ENCODE assay signal across 9 mouse cellular contexts in the genomic region with DNA sequence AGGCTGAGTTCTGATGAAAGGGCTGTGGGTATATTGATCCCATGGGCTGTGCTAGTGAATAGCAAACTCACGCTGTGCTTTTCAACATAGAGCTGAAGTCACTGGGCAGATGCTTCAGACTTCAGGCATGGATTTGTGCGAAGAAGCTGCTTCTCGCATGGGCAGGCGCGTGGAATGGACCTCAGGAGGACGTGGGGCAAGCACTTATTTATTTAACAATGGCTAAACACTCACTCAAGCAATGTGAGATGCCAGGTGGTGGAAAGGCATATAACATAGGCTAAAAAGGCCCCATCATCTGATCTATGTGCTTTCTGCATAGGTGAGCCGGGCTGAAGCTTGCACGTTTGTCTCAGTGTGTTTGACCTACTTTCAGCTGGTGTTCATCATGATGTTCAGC.
"Had no signal": no experiment of that assay in that cellular context is flagged by ENCODE, and none has a peak within 500 bp of the region (broad histone marks: within the 10 kb centered on the region; RNA-seq: fewer than 3 reads in every experiment).

No protein-coding gene starts in this region.

- H3K27ac ChIP-seq: layer of hippocampus, adult 2 months; limb, embryonic 13.5 days; liver, embryonic 14.5 days; midbrain, embryonic 13.5 days had no signal

- H3K4me1 ChIP-seq: limb, embryonic 13.5 days had no signal

- H3K36me3 ChIP-seq: limb, embryonic 13.5 days; midbrain, embryonic 13.5 days had no signal

- H3K4me2 ChIP-seq: limb, embryonic 13.5 days; midbrain, embryonic 13.5 days had no signal

- H3K9me3 ChIP-seq: limb, embryonic 13.5 days; midbrain, embryonic 13.5 days had no signal

- DNase-seq: kidney, adult 8-10 months; left cerebral cortex, postnatal 4 days; lung, adult 18-20 months; right cerebral cortex, postnatal 14 days; thymus, postnatal 36 days had no signal

- H3K4me3 ChIP-seq: layer of hippocampus, adult 2 months; limb, embryonic 13.5 days; midbrain, embryonic 13.5 days had no signal

- H3K9ac ChIP-seq: limb, embryonic 13.5 days; liver, embryonic 14.5 days; midbrain, embryonic 13.5 days had no signal

- ATAC-seq: midbrain, embryonic 13.5 days had no signal
